Mouse (Mus musculus) brown adipose tissue, adult 24 weeks (tissue): ENCODE measurements around the gene Brca1. TPM values are rescaled to one million over a fixed set of nuclear protein-coding genes. Genes with fewer than 3 reads are reported as not detected.
A peak's percentile ranks its signal among the peaks of the same experiment; 100 is the strongest.
"Not testable (repeated sequence)": the region's sequence is repeated elsewhere in the genome, so short reads cannot be mapped to it uniquely, and the experiment has no call there.

Experiments used
- H3K27ac ChIP-seq: fragments of 200-500 bp; replicated peaks from 2 replicates; pipeline ENCODE4 v1.5.1; 2012; ENCODE audit warnings: low read depth, mild to moderate bottlenecking, low read length
- H3K4me1 ChIP-seq: fragments of 200-500 bp; 2 replicates; pipeline ENCODE4 v1.6.1; 2012; ENCODE audit warnings: low read length, mixed read lengths; ENCODE audit not compliant: control insufficient read depth, insufficient read depth, insufficient read length
- H3K4me3 ChIP-seq: fragments of 200-500 bp; 2 replicates; pipeline ENCODE4 v1.5.1; 2012; ENCODE audit warnings: low read depth, mild to moderate bottlenecking, low read length, moderate library complexity; ENCODE audit not compliant: insufficient read depth
- polyA plus RNA-seq: library from polyadenylated mRNA; stranded (reverse); fragments of >200 nt; gene quantifications from 2 replicates; pipeline ENCODE4 v1.2.4, GENCODE M21; 2012; ENCODE audit not compliant: missing spikeins, insufficient read depth, insufficient read length

The Brca1 gene
- polyA plus RNA-seq, 1 experiment: 0.48 TPM

DNA sequence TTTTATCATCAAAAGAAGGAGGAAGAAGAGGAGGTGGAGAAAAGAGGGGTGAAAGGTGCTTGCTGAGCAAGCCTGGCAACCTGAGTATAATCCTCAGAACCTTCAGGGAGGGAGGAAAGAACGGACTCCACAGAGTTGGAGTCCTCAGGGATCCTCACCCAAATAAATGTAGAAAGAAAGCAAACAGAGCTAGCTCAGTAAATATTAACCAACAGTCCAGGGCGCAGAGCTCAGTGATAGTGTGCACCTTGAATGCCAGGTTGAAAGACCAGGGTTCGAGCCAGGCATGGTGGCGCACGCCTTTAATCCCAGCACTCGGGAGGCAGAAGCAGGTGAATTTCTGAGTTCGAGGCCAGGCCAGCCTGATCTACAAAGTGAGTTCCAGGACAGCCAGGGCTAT lies 96.1 kb downstream of the Brca1 start:
- H3K27ac ChIP-seq: no peak overlapping the region
- no peak overlapping the region for H3K4me3 ChIP-seq
- H3K4me1 ChIP-seq: peaks cover 8% of the 10 kb centered on the region

DNA sequence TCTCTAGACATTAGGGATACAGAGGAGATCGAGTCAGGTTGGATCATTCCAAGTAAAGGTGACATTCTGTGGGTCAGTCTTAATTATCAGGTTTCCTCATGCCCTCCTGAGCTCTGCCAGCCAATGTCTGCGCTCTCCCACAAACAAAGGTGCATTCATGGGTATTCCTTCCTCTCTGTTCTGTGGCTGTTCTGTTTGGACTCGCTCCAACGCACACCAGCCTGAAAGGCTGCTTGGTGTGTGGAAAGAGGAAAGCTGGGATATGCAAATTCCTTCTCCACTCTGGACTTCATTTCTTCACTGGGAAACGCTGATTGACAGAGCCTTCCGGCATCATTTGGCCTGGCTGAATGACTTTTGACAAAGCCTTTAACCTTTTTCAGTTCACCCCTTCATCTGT lies 97.1 kb downstream of the Brca1 start:
- H3K4me1 ChIP-seq: peaks cover 8% of the 10 kb centered on the region
- no peak overlapping the region for H3K4me3 ChIP-seq
- H3K27ac ChIP-seq: no peak overlapping the region

DNA sequence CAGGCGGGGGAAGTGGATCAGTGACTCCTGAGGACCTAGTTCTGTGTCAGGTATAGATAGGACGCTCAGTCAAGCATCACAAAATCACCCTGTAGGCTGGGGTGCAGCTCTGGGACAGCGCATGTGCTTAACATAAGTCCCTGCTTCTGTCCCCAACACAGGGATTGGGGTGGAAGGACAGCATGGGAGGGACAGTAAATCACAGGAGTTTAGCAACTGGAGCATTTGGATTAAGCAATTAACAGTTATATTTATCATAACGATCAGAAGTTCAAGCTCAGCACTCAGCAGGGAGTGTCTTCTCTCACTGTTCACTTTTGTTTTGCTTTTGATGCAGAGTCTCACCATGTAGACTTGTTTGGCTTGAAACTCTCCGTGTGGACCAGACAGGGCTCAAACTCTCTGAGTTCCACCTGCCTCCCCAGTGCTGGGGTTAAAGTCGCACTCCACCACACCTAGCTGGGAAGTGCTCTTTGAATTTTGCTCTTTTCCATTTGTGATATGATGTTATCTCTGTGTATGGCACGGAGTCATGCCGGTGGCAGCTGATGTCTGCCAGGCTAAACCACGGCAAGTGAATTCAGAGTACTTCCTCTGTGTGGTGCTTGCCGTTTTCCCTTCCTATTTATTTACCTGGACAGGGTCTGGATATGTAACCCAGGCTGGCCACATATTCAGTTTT lies 99.5 kb downstream of the Brca1 start:
- no peak overlapping the region for H3K27ac ChIP-seq
- H3K4me1 ChIP-seq: peaks cover 12% of the 10 kb centered on the region
- H3K4me3 ChIP-seq: no peak overlapping the region

DNA sequence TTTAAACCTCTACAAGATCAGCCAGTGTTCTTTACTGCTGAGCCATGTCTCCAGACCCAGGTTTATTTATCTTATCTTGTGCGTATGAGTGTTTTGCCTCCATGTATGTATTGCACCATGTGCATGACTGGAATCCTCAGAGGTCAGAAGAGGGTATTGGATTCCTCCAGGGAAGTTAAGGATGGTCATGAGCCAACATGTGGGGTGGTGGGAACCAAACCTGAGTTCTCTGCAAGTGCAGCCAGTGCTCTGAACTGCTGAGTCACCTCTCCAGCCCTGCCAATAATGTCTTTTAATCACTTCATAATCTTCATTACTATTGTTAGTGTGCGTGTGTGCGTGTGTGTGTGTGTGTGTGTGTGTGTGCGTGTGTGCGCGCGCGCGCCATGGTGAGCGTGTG lies 100.2 kb downstream of the Brca1 start:
- peaks cover 12% of the 10 kb centered on the region for H3K4me1 ChIP-seq
- no peak overlapping the region for H3K27ac ChIP-seq
- no peak overlapping the region for H3K4me3 ChIP-seq

DNA sequence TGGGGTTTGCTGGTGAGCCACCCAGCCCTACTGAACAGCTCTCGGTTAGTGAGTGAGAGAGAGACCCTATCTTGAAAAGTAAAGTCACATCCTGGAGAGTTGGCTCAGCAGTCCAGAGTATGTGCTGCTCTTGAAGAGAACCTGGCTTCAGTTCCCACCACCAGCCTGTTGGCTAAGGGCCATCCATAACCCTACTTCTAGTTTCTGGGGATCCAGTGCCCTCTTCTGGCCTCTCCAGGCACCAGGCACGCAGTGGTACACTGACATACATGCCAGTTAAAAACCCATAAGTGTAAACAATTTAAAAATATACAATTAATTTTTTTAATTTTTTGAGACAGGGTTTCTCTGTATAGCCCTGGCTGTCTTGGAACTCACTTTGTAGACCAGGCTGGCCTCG lies 101.4 kb downstream of the Brca1 start:
- Histone ChIP-seq H3K27ac (no peak overlapping the region), H3K4me3 (no peak overlapping the region), H3K4me1 (peaks cover 12% of the 10 kb centered on the region)

DNA sequence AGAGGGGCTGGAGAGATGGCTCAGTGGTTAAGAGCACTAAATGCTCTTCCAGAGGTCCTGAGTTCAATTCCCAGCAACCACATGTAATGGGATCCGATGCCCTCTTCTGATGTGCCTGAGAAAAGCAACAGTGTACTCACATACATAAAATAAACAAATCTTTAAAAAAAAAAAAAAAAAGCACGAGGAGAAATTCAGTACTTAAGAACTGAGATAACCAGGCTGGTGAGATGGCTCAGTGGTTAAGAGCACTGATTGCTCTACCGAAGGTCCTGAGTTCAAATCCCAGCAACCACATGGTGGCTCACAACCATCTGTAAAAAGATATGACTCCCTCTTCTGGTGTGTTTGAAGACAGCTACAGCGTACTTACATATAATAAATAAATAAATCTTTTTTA lies 102.2 kb downstream of the Brca1 start:
- H3K4me1 ChIP-seq: peaks cover 15% of the 10 kb centered on the region
- not testable (repeated sequence) for H3K27ac ChIP-seq, H3K4me3 ChIP-seq

DNA sequence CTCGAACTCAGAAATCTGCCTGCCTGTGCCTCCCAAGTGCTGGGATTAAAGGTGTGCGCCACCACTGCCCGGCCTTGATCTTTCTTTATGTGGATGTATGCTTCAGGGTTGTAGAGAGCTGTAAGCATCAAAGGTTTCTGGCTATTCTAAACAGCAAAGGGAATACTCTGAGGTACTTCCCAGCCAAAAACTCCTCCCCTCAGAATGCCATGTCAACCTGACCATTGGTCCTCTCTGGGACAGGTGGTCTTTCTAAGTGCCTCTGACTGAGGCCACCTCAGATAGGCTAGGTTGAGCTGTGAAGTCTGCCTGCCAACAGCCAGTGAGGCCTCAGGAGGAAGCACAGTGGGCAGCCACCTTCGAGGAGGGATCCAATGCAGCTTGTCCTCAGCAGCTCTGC lies 102.9 kb downstream of the Brca1 start:
- H3K4me3 ChIP-seq: peak overlapping the region; percentile 89
- peak overlapping the region; percentile 90 for H3K27ac ChIP-seq
- peaks cover 16% of the 10 kb centered on the region for H3K4me1 ChIP-seq

DNA sequence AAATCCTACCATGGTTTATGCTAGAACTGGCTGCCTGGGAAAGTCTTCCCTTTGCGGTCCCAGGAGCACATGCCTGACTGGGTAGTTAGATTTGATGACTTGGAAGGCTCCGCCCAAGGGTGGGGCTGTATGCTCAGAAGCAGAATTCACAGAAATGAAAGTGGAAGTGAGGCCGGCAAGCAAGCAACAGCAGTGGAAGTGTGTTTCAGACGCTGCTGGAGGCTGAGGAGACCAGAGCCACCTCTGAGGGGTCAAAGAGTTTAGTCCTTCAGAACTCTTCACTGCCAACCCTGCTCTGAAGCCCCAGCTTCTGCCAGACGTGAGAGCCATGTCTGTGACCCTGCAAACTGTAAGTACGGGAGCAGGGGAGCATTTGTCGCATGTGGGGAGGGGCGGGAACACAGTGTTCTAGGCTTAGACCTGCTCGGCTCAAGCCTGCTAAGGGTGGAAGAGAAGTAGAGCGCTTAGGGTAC lies 103.4 kb downstream of the Brca1 start, which contains the start of gene Ifi35:
Gene Ifi35 (plus strand): TSS at position 134 of the 473 bp plus-strand sequence.
- peak within 1 kb of the TSS; percentile 90 for H3K27ac ChIP-seq
- H3K4me3 ChIP-seq: peak within 1 kb of the TSS; percentile 89
- H3K4me1 ChIP-seq: peaks cover 16% of the 10 kb centered on the region

DNA sequence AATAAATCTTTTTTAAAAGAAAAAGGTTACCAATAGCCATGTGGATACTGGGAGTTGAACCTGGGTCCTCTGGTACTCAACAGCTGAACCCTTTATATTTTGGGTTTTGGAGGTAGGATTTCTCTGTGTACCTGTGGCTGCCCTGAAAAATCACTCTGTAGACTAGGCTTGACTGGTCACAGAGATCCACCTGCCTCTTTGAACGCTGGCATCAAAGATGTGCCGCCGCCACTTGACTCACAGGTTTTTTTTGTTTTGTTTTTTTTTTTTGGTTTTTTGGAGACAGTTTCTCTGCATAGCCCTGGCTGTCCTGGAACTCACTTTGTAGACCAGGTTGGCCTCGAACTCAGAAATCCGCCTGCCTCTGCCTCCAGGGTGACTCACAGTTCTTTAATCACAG lies 104.0 kb downstream of the Brca1 start:
- Histone ChIP-seq H3K4me1 (peaks cover 16% of the 10 kb centered on the region), H3K4me3 (0 out of 2 replicates have a peak overlapping the region, but pooled peaks have one; percentile 89), H3K27ac (0 out of 2 replicates have a peak overlapping the region, but pooled peaks have one; percentile 26)

DNA sequence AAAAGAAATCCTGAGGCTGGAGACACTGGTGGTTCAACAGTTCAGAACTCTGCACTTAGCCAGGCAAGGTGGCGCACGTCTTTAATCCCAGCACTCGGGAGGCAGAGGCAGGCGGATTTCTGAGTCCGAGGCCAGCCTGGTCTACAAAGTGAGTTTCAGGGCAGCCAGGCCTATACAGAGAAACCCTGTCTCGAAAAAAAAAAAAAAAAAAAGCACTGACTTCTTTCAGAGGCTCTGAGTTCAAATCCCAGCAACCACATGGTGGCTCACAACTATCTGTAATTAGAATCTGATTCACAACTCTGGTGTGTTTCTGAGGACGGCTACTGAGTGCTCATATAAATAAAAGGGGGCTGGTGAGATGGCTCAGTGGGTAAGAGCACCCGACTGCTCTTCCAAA lies 104.9 kb downstream of the Brca1 start:
- peaks cover 13% of the 10 kb centered on the region for H3K4me1 ChIP-seq
- H3K27ac ChIP-seq, H3K4me3 ChIP-seq: not testable (repeated sequence)

DNA sequence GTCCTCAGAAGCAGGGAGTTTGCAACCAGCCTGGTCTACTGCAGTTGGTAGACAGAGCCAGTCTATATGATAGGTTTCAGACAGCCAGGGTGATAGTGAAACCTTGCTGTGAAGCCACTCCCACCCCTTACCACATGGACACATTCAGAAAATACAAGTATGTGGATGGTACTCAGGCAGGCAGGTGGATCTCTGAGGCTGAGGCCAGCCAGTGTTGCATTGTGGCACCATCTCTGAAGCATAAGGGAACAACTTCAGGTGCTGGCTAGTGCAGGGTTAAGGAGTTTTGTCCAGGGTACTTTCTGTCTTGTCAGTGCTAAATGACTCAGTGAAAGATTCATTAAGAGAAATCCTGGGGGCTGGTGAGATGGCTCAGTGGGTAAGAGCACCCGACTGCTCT lies 105.4 kb downstream of the Brca1 start:
- Histone ChIP-seq H3K4me3 (no peak overlapping the region), H3K4me1 (peaks cover 9% of the 10 kb centered on the region; the same call in 1 of the 2 replicates), H3K27ac (no peak overlapping the region)

DNA sequence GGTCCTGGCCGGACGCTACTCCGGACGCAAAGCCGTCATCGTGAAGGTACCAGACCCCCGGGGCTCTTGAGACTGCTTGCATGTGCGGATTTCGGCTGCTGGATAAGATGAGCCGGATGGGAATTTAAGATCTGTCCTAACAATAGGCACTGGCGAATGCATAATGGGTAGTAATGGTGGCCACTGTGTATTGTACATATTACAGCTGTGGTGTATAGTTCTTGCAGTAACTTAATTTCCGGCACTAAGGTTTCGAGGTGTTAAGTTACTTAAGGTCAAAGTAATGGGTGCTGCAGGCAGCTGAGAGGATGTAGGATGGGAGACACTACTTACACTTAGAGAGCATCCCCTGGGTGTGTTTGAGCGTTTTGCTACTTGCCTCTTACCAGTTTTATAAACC lies 109.0 kb downstream of the Brca1 start:
- Histone ChIP-seq H3K4me3 (peak overlapping the region; percentile 66), H3K4me1 (peaks cover 5% of the 10 kb centered on the region; the same call in 1 of the 2 replicates), H3K27ac (peak overlapping the region; percentile 36)

DNA sequence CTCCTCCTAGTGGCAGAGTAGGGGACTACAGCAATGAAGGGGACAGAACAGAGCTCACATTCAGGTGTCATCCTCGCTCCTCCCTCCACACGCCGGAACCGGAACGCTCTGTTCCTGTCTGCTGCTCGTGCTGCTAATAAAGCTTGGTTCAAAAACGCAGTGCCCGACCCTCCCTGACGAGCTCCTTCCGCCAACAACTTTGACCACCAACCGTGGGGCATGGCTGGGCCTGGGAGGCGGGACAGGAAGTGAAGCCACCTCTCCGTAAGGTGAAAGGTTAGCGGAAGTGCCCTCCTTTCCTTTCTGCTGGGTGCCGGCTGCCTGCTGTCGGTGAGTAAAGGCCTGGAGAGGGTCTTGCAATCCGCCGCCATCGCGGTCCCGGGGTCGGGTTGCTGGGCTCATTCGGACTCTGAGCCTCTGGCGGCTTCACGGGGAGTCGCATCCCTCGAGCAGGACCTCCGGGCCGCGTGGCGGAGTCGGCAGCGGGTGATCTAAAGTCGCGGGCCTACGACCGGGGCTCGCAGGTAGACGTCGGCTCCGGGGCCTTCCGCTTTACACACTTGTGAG lies 109.5 kb downstream of the Brca1 start, which contains the start of gene Rpl27:
Gene Rpl27 (plus strand): TSS at position 172 of the 567 bp plus-strand sequence.
- Histone ChIP-seq H3K4me3 (peak within 1 kb of the TSS; percentile 66), H3K27ac (peak within 1 kb of the TSS; percentile 36), H3K4me1 (peaks cover 5% of the 10 kb centered on the region; the same call in 1 of the 2 replicates)

DNA sequence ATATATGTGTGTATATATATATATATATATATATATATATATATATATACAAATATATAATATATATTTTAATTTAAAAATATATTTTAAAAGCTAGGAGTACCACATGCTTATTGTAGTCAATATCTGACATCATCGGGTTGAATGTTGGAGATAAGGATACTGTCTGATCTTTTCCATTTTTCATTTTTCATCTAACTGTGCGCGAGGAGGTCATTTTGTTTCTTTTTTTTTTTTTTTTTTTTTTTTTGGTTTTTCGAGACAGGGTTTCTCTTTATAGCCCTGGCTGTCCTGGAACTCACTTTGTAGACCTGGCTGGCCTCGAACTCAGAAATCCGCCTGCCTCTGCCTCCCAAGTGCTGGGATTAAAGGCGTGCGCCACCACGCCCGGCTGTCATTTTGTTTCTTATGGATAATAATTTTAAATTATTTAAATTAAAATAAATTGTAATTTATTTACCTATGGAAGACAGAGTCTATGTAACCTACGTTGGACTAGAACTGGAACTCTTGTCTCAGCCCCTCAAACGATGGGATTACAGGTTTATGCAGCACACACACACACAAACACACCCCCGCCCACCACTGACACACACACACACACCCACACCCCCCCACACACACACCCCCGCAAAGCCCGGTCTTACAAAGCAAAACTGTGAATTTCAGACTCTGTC lies 110.2 kb downstream of the Brca1 start:
- not testable (repeated sequence) for H3K4me3 ChIP-seq, H3K27ac ChIP-seq, H3K4me1 ChIP-seq
